Mouse (Mus musculus) spleen, embryonic (tissue): ENCODE results near the gene Eef2k.

Source experiments
- CTCF ChIA-PET: fragments of 350-600 bp; sonication (Branson Sonifier 250); formaldehyde crosslinking; loops from one replicate; lab custom pipeline; 2022; lab: Charles Lee

The Eef2k gene

DNA sequence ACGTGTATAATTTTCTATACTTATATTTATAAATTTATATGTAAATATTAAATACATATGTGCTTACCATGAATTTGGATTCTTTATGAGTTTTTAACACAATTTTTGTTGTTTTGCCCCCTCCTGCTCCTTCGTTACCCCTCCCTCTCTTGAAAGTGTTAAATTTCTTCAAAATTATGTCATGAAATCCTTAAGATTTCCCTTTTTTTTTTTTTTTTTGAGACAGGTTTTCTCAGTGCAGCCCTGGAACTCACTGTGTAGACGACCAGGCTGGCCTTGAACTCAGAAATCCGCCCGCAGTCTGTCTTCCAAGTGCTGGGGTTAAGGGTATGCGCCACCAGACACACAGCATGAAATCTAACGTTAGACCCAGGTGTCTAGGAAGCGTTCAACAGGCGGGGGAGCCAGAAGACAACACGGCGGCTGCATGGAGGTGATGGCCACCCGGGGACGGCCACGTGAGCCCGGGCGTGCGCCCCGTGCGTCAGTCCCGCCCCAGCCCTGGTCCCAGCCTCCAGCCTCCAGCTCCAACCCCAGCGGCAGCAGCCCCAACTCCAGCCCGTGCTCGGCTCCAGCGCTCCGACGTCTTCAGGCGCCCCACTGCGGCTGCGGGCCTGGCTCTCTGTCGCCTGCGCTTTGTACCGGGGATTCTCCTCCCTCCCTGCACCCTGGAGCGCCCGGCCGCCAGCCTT lies at the start of gene Eef2k:
Gene Eef2k (plus strand): TSS at position 487 of the 692 bp plus-strand sequence.
- CTCF ChIA-PET = interaction anchor here (0.6 to 1.0 kb wide), 2 partner anchors 9 to 79 kb away, joined by 3 read pairs; no protein-coding TSS in a partner anchor

DNA sequence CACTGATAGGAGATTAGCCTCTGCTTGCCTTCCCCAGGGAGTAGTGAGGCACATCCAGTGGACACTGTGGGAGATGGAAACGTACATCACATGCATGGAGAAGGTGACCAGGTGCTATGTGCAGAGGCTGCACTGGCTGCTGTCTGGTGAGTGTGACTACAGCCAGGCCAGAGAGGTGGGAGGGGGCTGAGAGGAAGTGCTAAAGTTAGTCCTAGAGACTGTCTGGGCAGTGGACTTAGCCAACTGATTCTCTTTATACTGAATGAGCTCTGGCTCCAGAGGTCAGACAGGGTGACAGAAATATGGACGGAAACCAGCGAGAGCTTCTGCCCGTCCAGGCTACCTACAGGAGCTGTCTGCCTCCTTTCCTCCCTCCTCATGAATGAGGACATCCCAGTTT lies 47.1 kb upstream of the Eef2k start:
- CTCF ChIA-PET = no interaction called here

DNA sequence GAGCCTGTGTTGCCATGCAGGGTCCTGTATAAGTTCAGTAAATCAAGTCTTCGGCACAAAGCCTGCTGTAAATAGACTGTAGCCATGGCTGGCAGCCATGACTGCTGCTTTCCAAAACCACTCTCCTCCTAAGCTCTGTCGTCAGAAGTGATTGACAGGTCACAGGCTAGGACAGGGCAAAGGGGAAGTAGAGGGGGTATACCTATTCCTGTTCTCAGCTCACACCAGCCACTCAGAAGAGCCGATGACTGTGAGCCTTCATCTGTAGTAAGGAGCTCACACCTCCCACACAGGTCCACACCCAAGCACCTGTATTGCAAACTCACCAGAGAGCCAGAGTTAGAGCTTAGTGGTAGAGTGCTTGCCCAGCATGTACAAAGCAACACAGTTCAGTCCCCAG lies 46.3 kb upstream of the Eef2k start:
- CTCF ChIA-PET = no interaction called here

GRCm38 (mm10) chr7:120803268-120803667 lies 39.4 kb upstream of the Eef2k start:
- CTCF ChIA-PET = no interaction called here

DNA sequence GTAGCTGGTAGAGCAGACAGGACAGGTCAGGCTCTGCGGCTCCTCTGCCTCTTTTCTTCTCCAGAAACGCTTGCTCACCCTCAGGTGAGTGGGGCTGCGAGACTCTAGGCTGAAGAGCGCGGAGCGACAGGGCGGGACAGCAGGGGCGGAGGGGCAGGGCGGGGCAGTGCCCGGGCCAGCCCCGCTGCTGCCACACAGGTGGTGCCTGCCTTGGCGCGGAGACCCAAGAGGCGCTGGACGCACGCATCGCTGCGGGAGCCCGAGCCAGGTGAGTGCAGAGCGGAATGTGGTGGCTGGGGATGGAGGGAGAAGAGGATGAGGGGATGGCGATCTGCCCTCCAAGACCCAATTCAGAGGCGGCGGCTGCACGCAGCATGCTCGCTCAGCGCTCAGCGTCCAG lies 32.9 kb upstream of the Eef2k start:
- CTCF ChIA-PET = no interaction called here

DNA sequence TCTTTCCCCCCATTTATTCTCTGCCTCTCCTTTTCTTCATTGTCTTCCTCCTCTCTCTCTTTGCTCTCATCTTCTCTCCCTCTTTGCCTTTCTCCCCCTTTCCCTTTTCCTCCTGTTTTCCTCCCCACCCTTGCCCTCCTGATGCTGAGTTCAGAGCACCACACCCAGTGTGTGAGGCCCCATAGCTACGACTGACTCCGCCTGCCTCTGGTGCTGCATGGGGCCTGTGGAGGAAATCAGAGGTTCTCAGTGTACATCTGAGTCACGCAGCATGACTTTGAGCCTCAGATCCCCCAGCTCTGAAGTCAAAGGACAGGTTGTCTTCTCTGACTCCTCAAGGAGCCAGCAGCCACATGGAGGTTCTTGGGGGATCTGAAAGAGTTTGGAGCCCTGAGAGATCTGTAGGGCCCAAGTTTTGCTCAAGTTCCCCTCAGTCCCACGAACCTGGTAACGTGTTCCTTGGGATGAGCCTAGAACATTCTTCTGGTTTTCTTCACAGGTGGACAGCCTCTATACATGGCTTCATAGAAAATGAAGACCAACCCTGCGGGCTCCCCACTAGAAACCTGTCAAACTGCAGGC lies 30.7 kb upstream of the Eef2k start, which contains the start of gene Gm5737:
Gene Gm5737 (plus strand): TSS at position 532 of the 582 bp plus-strand sequence.
- CTCF ChIA-PET = no interaction called here

DNA sequence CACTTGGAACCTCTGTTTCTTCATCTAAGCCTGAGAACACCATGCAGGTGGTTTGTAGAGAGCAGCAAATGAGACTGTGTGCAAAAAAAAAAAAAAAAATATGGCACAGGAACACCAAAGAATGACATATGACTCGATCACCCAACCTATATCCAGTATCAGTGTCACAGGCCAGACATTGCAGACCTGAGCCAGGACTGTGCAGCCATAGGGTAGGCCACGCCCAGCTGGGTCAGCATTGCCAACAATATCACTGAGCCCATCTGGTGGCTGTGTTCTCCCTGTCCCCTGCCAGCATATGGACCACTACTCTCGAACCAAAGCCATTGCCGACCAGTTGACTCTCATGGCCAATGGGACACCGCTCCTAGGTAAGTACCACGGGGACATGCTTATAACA lies 25.1 kb upstream of the Eef2k start:
- CTCF ChIA-PET = no interaction called here

- CTCF ChIA-PET = no interaction called here
Measured at GRCm38 (mm10) chr7:120819386-120819785, 23.2 kb upstream of the Eef2k start.

DNA sequence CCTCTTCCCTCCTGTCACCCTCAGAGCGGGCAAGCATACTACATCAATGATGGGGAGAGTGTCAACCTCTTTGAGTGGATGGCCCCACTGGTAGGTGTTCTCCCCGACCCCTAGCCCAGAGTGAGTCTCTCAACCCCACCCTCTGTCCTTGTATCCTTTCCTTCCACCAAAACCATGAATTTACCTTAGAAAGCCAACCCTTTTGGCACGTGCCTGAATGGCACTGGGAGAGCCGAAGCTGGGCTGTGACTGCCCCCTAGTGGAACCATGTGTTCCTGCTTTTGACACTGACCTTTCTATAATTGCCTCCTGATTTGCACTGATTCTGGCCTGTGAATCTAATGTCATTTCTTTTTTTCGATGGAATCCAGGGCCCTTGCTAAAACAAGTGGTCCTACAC lies 19.4 kb upstream of the Eef2k start:
- CTCF ChIA-PET = interaction anchor here (0.5 to 1.5 kb wide), 2 partner anchors 10 to 11 kb away, joined by 3 to 10 read pairs; no protein-coding TSS in a partner anchor

DNA sequence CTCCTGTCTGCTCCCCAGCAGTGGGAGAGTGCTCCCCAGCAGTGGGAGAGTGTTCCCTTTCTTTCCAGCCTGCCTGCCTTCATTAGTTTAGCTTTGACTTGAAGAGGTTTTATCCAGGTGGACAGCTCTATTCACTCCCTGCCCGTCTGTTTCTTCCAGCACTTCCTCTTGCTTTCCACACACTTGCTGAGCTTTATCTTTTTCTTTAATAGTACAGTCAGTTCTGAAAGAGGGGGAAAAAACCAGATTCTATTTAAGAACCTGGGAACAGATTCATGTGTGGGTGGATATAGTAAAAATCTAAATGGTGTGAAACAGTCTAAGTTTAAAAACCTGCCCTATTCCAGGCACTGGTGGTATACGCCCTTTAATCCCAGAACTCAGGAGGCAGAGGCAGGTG lies 17.5 kb upstream of the Eef2k start:
- CTCF ChIA-PET = no interaction called here

GRCm38 (mm10) chr7:120826408-120826807 lies 16.2 kb upstream of the Eef2k start:
- CTCF ChIA-PET = no interaction called here

DNA sequence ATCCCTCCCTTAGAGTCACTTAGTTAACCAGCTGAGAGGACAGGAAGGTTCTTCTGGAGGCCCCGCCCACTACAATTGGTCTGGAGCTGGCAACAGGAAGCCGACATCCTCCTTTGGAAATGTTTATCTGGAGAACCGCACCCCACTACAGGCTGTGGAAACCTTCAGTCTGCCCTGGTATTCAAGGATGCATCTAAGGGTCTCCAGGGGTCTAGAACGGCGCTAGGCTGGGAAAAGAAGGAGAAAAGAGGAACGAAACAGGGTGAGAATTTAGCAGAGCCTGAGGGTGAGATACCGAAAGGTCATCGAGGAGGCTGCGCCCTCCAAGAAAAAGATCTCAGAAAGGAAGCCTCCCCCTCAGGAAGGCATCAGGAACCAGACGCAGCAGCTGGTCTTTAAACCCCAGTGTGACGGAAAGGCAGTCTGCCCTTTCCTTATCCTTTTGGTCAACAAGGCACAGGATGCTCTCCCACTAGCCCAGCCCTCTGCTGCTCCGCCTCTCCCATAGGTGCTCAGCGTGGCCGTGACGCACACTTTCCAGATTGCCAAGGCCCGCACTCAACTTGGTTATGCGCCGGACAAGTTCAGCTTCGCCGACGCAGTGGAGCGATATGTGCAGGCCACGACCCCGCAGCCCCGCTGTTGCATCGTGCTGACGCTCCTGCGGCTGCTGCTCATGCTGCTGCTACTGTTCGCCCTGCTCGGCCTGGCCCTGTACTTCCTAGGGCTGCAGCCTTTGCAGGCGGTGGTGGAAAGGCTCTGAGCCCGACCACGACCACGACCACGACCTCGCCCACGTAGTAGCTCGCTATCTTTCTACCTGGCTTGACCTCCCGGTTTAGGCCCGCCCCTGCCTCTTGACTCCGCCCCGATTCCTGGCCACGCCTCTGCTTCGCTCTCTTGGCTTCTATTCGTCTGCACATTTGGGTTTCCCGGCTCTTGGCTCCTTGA lies 11.9 kb upstream of the Eef2k start:
- CTCF ChIA-PET = no interaction called here

GRCm38 (mm10) chr7:120834426-120834825 lies 8.2 kb upstream of the Eef2k start:
- CTCF ChIA-PET = interaction anchor here (0.8 to 1.8 kb wide), 2 partner anchors 11 to 80 kb away, joined by 5 to 10 read pairs; no protein-coding TSS in a partner anchor

DNA sequence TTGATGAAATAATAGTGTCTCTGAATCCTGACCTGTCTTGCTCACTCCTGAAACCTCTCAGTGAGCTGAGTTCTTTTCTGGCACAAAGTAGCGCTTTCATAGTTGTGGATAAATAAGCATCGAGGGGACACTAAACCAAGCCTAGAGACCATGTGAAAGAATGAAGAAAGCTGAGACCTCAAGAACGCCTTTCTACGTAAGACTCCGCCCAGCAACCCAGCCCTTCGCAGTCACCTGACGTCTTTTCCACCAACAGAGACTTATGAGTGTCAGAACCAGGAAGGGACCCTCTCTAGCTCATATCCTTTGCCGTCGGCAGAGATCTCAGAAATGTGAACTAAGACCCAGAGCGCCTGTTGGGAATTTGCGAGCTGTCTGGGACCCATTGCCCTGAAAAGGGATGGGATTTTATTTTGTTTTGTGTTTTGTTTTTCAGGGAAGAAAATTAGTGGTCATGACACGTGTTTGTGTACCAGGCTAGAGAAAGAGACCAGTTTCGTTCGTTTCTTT lies 7.7 kb upstream of the Eef2k start:
- CTCF ChIA-PET = interaction anchor here (0.6 to 1.8 kb wide), 6 partner anchors 12 to 285 kb away, joined by 3 to 11 read pairs (median 4); no protein-coding TSS in a partner anchor

- CTCF ChIA-PET = interaction anchor here (0.6 to 1.8 kb wide), 6 partner anchors 14 to 284 kb away, joined by 3 to 11 read pairs (median 4); no protein-coding TSS in a partner anchor
Measured at GRCm38 (mm10) chr7:120835449-120836359, 6.9 kb upstream of the Eef2k start.

DNA sequence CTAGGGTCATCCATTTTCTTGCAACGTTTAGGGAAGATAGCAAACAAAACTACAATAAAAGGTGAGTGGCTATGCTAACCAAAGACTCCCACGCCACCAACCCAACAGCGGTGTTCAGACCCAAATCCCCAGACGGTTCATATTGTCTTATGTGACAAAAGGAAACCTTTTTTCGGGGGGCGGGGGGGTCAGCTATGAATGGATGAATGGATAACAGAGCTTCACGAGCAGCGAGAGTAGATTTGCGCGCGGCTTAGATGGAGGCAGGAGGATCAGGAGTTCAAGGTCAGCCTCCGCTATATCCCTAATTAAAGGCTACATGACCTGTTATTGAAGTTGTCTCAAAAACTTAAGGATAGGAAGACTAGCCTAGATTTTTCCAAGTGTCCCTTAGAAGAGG lies 6.3 kb upstream of the Eef2k start:
- CTCF ChIA-PET = interaction anchor here (0.9 kb wide), 1 partner anchor 83 kb away, joined by 3 read pairs; no protein-coding TSS in a partner anchor

- CTCF ChIA-PET = no interaction called here
Measured at GRCm38 (mm10) chr7:120838436-120839160, 4.0 kb upstream of the Eef2k start.

- CTCF ChIA-PET = no interaction called here
Measured at GRCm38 (mm10) chr7:120839786-120840185, 2.8 kb upstream of the Eef2k start.

GRCm38 (mm10) chr7:120843037-120843621 lies 498 bp downstream of the Eef2k start:
- CTCF ChIA-PET = interaction anchor here (0.6 to 1.0 kb wide), 3 partner anchors 9 to 79 kb away, joined by 3 read pairs; no protein-coding TSS in a partner anchor
